Comparison of ENCODE assay signal across 26 mouse cellular contexts in the genomic region with DNA sequence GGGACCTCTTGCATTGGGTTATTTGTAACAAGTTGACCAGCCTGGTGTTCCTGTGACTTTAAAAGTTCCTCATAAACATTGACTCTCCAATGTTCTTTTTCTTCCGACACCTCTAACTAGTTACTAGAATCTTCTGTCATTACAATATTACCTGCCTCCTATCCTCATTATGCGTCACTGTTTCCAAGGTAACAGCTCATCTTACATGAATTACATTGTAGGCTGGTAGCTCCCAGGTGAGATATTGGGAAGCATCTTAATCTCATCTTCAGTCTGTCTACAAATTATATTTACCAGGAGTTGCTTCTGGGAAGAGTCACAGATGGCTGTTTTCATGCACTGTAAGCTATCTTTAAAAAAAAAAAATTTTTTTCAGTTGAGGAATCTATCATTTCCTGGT. TPM values are rescaled to one million over a fixed set of nuclear protein-coding genes. Genes with fewer than 3 reads are reported as not detected.
"Had no signal": no experiment of that assay in that cellular context is flagged by ENCODE, and none has a peak within 500 bp of the region (broad histone marks: within the 10 kb centered on the region; RNA-seq: fewer than 3 reads in every experiment).

No protein-coding gene starts in this region.

- H3K27ac ChIP-seq: gastrocnemius, adult 2 months; heart, embryonic 10.5 days; hindbrain, embryonic 10.5 days; hindbrain, embryonic 14.5 days; intestine, embryonic 15.5 days; layer of hippocampus, adult 2 months; left cerebral cortex, adult 2 months; limb, embryonic 13.5 days; limb, embryonic 15.5 days; liver, embryonic 12.5 days had no signal

- H3K4me1 ChIP-seq: heart, embryonic 10.5 days; heart, embryonic 12.5 days; hindbrain, embryonic 10.5 days; intestine, embryonic 15.5 days; limb, embryonic 13.5 days; limb, embryonic 15.5 days; liver, embryonic 12.5 days had no signal

- H3K4me3 ChIP-seq: gastrocnemius, adult 2 months; heart, embryonic 10.5 days; heart, embryonic 12.5 days; hindbrain, embryonic 10.5 days; intestine, embryonic 15.5 days; layer of hippocampus, adult 2 months; left cerebral cortex, adult 2 months; limb, embryonic 13.5 days; limb, embryonic 15.5 days; liver, embryonic 12.5 days had no signal

- H3K9ac ChIP-seq: heart, embryonic 12.5 days; hindbrain, embryonic 14.5 days; intestine, embryonic 15.5 days; limb, embryonic 13.5 days; limb, embryonic 15.5 days; liver, embryonic 12.5 days had no signal

- DNase-seq: gastrocnemius, adult 2 months; gastrocnemius, postnatal 10 days; gastrocnemius, postnatal 25 days; heart, adult 18-20 months; heart, postnatal 10 days; heart, postnatal 4 days; kidney, adult 18-20 months; kidney, adult 8-10 months; kidney, postnatal 10 days; kidney, postnatal 25 days; kidney, postnatal 4 days; left cerebral cortex, postnatal 4 days had no signal

- H3K9me3 ChIP-seq: heart, embryonic 10.5 days; heart, embryonic 12.5 days; hindbrain, embryonic 10.5 days; intestine, embryonic 15.5 days; limb, embryonic 13.5 days; limb, embryonic 15.5 days; liver, embryonic 12.5 days had no signal

- ATAC-seq: inflammation-experienced regulatory T-cells, adult 6 months; intestine, embryonic 15.5 days; intestine, postnatal 0 days; liver, embryonic 12.5 days had no signal

- H3K27me3 ChIP-seq: heart, embryonic 12.5 days; intestine, embryonic 15.5 days; liver, embryonic 12.5 days had no signal

- H3K4me2 ChIP-seq: heart, embryonic 12.5 days; hindbrain, embryonic 14.5 days; intestine, embryonic 15.5 days; limb, embryonic 13.5 days; limb, embryonic 15.5 days; liver, embryonic 12.5 days had no signal

- H3K36me3 ChIP-seq: heart, embryonic 10.5 days; heart, embryonic 12.5 days; hindbrain, embryonic 10.5 days; intestine, embryonic 15.5 days; limb, embryonic 13.5 days; limb, embryonic 15.5 days; liver, embryonic 12.5 days had no signal

RNA-seq across cellular contexts. Expression of a gene that starts 9.9 kb away (rescaled TPM):
- total RNA-seq: granulocyte monocyte progenitor cell, adult 5-6 weeks had no signal
- polyA plus RNA-seq: inflammation-experienced regulatory T-cells, adult 6 months had no signal

RNA-seq across cellular contexts. Expression of a gene that starts 22.8 kb away (rescaled TPM):
- polyA plus RNA-seq: liver, adult 2 months had no signal
